11 mouse cellular contexts compared by ENCODE assay signal in genomic region chr1:106175360-106175759, GRCm38 (mm10). TPM values are rescaled to one million over a fixed set of nuclear protein-coding genes. Genes with fewer than 3 reads are reported as not detected.
DNase-seq lines count a peak whose midpoint lies in the region; ATAC-seq and TF ChIP-seq lines count a peak whose summit lies in the region.
"Had no signal": no experiment of that assay in that cellular context is flagged by ENCODE, and none has a peak within 500 bp of the region (broad histone marks: within the 10 kb centered on the region; RNA-seq: fewer than 3 reads in every experiment).

No protein-coding gene starts in this region.

- H3K4me3 ChIP-seq in lung, postnatal 0 days (ENCODE audit: low read depth, low read length): no peak overlapping the region
- peak overlapping the region; percentile 95 for H3K4me3 ChIP-seq in hindbrain, postnatal 0 days (ENCODE audit: low read length)
- H3K4me3 ChIP-seq in neural tube, embryonic 14.5 days (ENCODE audit: low read depth, low read length): peak overlapping the region; percentile 22
- H3K4me3 ChIP-seq: liver, embryonic 13.5 days had no signal

- 54% methylated on average over 3 of the region's 3 CpGs for WGBS in lung, postnatal 0 days
- 29% methylated on average over 3 of the region's 3 CpGs for WGBS in hindbrain, postnatal 0 days
- 42% methylated on average over 3 of the region's 3 CpGs for WGBS in neural tube, embryonic 14.5 days

- no peak for TF ChIP-seq CTCF in lung, postnatal 0 days (IDR thresholded peaks at IDR 0.05)
- no peak for TF ChIP-seq CTCF in hindbrain, postnatal 0 days (IDR thresholded peaks at IDR 0.05; ENCODE audit: low read depth)

- no peak overlapping the region for H3K27ac ChIP-seq in lung, postnatal 0 days (ENCODE audit: low read length)
- no peak overlapping the region for H3K27ac ChIP-seq in hindbrain, postnatal 0 days
- no peak overlapping the region for H3K27ac ChIP-seq in neural tube, embryonic 14.5 days (ENCODE audit: low read depth, low read length)
- H3K27ac ChIP-seq: liver, embryonic 13.5 days had no signal

- no peaks in the 10 kb centered on the region for H3K27me3 ChIP-seq in lung, postnatal 0 days (replicated peaks; ENCODE audit: insufficient read depth, low read length)
- H3K27me3 ChIP-seq in hindbrain, postnatal 0 days (ENCODE audit: insufficient read depth, low read length): no peaks in the 10 kb centered on the region
- H3K27me3 ChIP-seq in neural tube, embryonic 14.5 days (ENCODE audit: control insufficient read depth, insufficient read depth, low read length): no peaks in the 10 kb centered on the region
- H3K27me3 ChIP-seq: Patski had no signal

- no peaks in the 10 kb centered on the region for H3K9me3 ChIP-seq in lung, postnatal 0 days (ENCODE audit: low read length)
- H3K9me3 ChIP-seq in hindbrain, postnatal 0 days (ENCODE audit: low read length): no peaks in the 10 kb centered on the region
- H3K9me3 ChIP-seq in neural tube, embryonic 14.5 days (ENCODE audit: control insufficient read depth, low read length): no peaks in the 10 kb centered on the region
- H3K9me3 ChIP-seq: liver, embryonic 13.5 days had no signal

- DNase-seq in heart, adult 11 months: peak; percentile 41
- no peak for DNase-seq in heart, adult 18-20 months
- DNase-seq in lung, postnatal 0 days (ENCODE audit: low spot score): no peak
- DNase-seq in lung, postnatal 4 days: no peak
- no peak for DNase-seq in hindbrain, postnatal 0 days (ENCODE audit: low spot score)
- no peak for DNase-seq in adrenal gland, adult 8-10 months
- DNase-seq in spleen, adult 18-20 months: no peak
- DNase-seq: kidney, postnatal 10 days; liver, embryonic 13.5 days had no signal

- no peak overlapping the region for H3K9ac ChIP-seq in lung, postnatal 0 days (replicated peaks; ENCODE audit: low read depth)
- peak overlapping the region; percentile 6 for H3K9ac ChIP-seq in hindbrain, postnatal 0 days (replicated peaks; ENCODE audit: low read length)
- peak overlapping the region; percentile 1; the same call in 1 of the 2 replicates for H3K9ac ChIP-seq in neural tube, embryonic 14.5 days (replicated peaks; ENCODE audit: low read depth, low read length)
- H3K9ac ChIP-seq: liver, embryonic 13.5 days had no signal

- no peak for ATAC-seq in lung, postnatal 0 days
- no peak for ATAC-seq in hindbrain, postnatal 0 days
- no peak for ATAC-seq in neural tube, embryonic 14.5 days (ENCODE audit: low read depth)
- ATAC-seq: Patski had no signal

- H3K36me3 ChIP-seq in lung, postnatal 0 days (ENCODE audit: insufficient read depth, low read length): no peaks in the 10 kb centered on the region
- no peaks in the 10 kb centered on the region for H3K36me3 ChIP-seq in hindbrain, postnatal 0 days (ENCODE audit: insufficient read depth, low read length)
- no peaks in the 10 kb centered on the region for H3K36me3 ChIP-seq in neural tube, embryonic 14.5 days (ENCODE audit: control insufficient read depth, insufficient read depth, low read length)
- H3K36me3 ChIP-seq: liver, embryonic 13.5 days had no signal

- peaks cover 9% of the 10 kb centered on the region; the same call in 1 of the 2 replicates for H3K4me1 ChIP-seq in lung, postnatal 0 days (ENCODE audit: insufficient read depth, low read depth, low read length)
- H3K4me1 ChIP-seq in hindbrain, postnatal 0 days (ENCODE audit: insufficient read depth, low read length): peaks cover 14% of the 10 kb centered on the region; the same call in 1 of the 2 replicates
- H3K4me1 ChIP-seq in neural tube, embryonic 14.5 days (ENCODE audit: control insufficient read depth, insufficient read depth, low read length): peaks cover 27% of the 10 kb centered on the region

- H3K4me2 ChIP-seq in lung, postnatal 0 days (replicated peaks; ENCODE audit: low read depth, low read length): peak overlapping the region; percentile 23
- H3K4me2 ChIP-seq in hindbrain, postnatal 0 days (ENCODE audit: low read depth, low read length): peak overlapping the region; percentile 90
- peak overlapping the region; percentile 88 for H3K4me2 ChIP-seq in neural tube, embryonic 14.5 days (ENCODE audit: low read depth, low read length)
- H3K4me2 ChIP-seq: liver, embryonic 13.5 days had no signal

- TF ChIP-seq EP300 in lung, postnatal 0 days (IDR thresholded peaks at IDR 0.05): no peak

RNA-seq across cellular contexts. Expression of gene Phlpp1, which starts 3.8 kb away (rescaled TPM):
- 10 to 100 TPM; 16.3 to 19.1 TPM for total RNA-seq in heart, adult 18-20 months (2021)
- 4.3 and 5.0 TPM in 2 replicates for polyA plus RNA-seq in lung, postnatal 0 days (2015; fragmentation: Nextera tagmentation; extraction: Ambion mirVana)
- 38.0 and 38.1 TPM in 2 replicates for total RNA-seq in hindbrain, postnatal 0 days (2014; rRNA removed)
- polyA plus RNA-seq in hindbrain, postnatal 0 days (2015; fragmentation: Nextera tagmentation; extraction: Ambion mirVana): 6.0 and 6.4 TPM in 2 replicates
- polyA plus RNA-seq in neural tube, embryonic 14.5 days (2014; fragmentation: Nextera tagmentation; extraction: Ambion mirVana): 10.3 and 11.8 TPM in 2 replicates
- total RNA-seq in adrenal gland, adult 8-10 months (2022): 10 to 100 TPM; 15.0 to 20.6 (median 17.5) TPM

Comparison
In these comparisons a context has a peak if more than half of its experiments do, and no peak if none do; other contexts are left out.
1. H3K4me2 ChIP-seq: peak in every context shown above with its lines; median percentile 90 in hindbrain, postnatal 0 days; 88 in neural tube, embryonic 14.5 days; 23 in lung, postnatal 0 days.